Mouse (Mus musculus) midbrain, embryonic 15.5 days (tissue): ENCODE data around the gene 5330417H12Rik. TPM values are rescaled to one million over a fixed set of nuclear protein-coding genes. Genes with fewer than 3 reads are reported as not detected.

Experiments
- ATAC-seq: fragments of 200-750 bp; cut with Nextera tagmentation; replicated peaks from 2 replicates; pipeline ENCODE4 v1.8.0; 2017; ENCODE audit warnings: moderate TSS enrichment
- H3K27ac ChIP-seq: fragments of 300-500 bp; sonication (generic); 2 replicates; pipeline ENCODE4 v1.5.1; 2015; ENCODE audit warnings: mild to moderate bottlenecking, inconsistent platforms
- H3K27me3 ChIP-seq: fragments of 300-500 bp; sonication (generic); replicated peaks from 2 replicates; pipeline ENCODE4 v1.6.1; 2015; ENCODE audit warnings: inconsistent platforms
- H3K36me3 ChIP-seq: fragments of 300-500 bp; sonication (generic); replicated peaks from 2 replicates; pipeline ENCODE4 v1.6.1; 2015; ENCODE audit warnings: inconsistent platforms
- H3K4me1 ChIP-seq: fragments of 300-500 bp; sonication (generic); 2 replicates; pipeline ENCODE4 v1.6.1; 2015; ENCODE audit warnings: inconsistent platforms
- H3K4me2 ChIP-seq: fragments of 300-500 bp; sonication (generic); 2 replicates; pipeline ENCODE4 v1.6.1; 2015; ENCODE audit warnings: inconsistent platforms, mild to moderate bottlenecking, moderate library complexity
- H3K4me3 ChIP-seq: fragments of 300-500 bp; sonication (generic); 2 replicates; pipeline ENCODE4 v1.5.1; 2015; ENCODE audit warnings: mild to moderate bottlenecking, inconsistent platforms
- H3K9ac ChIP-seq: fragments of 300-500 bp; sonication (generic); 2 replicates; pipeline ENCODE4 v1.6.1; 2015; ENCODE audit warnings: mild to moderate bottlenecking, inconsistent platforms
- H3K9me3 ChIP-seq: fragments of 300-500 bp; sonication (generic); 2 replicates; pipeline ENCODE4 v1.6.1; 2016; ENCODE audit warnings: inconsistent platforms
- WGBS: fragments of 180-500 bp; shearing (Covaris S2); methylation state at CpG from one replicate; pipeline ENCODE4 v1.1.7; 2015; ENCODE audit warnings: mixed read lengths; 5-methylcytosine and 5-hydroxymethylcytosine counted together
- polyA plus RNA-seq: library from polyadenylated mRNA; unstranded; fragments of >200 nt; fragmentation: Nextera tagmentation; extraction: Ambion mirVana; gene quantifications from 2 replicates; pipeline ENCODE4 v1.2.1, GENCODE M21; 2015

Gene 5330417H12Rik
- polyA plus RNA-seq = not detected in 2 replicates

DNA sequence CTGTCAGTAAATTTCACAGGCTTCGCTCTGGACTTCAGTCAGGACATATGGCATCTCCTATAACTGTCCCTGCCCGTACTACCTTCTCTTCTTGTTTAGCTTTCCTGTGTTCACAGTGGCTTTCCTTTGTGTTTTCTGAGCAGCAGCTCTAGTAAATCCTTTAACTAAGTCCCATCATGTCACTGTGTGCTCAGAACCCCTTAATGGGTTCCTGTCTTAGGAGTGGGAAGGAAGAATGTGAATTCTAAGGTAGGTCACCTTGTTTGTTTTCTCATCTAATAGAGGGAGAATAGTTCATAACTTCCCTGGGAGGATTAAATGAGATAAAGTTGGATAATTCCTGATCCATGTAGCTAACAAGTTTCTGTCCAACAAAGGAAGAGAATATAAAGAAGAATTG is at the start of gene 5330417H12Rik:
Gene 5330417H12Rik, minus strand, starts transcription at position 101 of the 400 bp plus-strand sequence.
- Histone ChIP-seq H3K27me3 (no peaks in the 10 kb centered on the region), H3K9ac (no peak within 1 kb of the TSS), H3K4me2 (no peak within 1 kb of the TSS), H3K4me3 (no peak within 1 kb of the TSS), H3K36me3 (no peaks in the 10 kb centered on the region), H3K27ac (no peak within 1 kb of the TSS), H3K4me1 (no peaks in the 10 kb centered on the region), H3K9me3 (no peaks in the 10 kb centered on the region)
- no peak for ATAC-seq
- 75% methylated on average over 2 of the region's 2 CpGs for WGBS

DNA sequence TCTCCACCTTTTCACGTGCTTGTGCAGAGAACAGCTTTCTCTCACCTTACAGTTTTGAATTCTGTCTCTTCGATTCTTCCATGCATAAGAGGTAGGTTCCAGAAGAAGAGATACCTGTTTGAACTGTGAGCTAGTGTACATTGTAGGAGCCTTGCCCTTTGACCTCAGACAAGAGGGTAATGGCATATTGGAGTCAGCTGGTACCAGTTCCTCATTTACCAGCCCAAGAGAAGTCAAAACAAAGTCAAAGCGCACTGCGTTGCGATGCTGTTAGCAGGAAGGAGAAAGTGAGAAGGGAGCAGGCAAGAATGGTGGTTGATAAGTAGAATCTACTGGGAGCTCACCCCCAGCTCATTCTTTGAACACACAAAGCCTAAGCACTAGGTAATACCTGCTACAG is 43.6 kb upstream of the 5330417H12Rik start:
- Histone ChIP-seq H3K36me3 (no peaks in the 10 kb centered on the region), H3K9ac (no peak overlapping the region), H3K4me3 (no peak overlapping the region), H3K9me3 (no peaks in the 10 kb centered on the region), H3K27ac (no peak overlapping the region), H3K4me1 (peaks cover 29% of the 10 kb centered on the region), H3K4me2 (no peak overlapping the region), H3K27me3 (no peaks in the 10 kb centered on the region)
- ATAC-seq = no peak
- 93% methylated on average over 5 of the region's 5 CpGs for WGBS

DNA sequence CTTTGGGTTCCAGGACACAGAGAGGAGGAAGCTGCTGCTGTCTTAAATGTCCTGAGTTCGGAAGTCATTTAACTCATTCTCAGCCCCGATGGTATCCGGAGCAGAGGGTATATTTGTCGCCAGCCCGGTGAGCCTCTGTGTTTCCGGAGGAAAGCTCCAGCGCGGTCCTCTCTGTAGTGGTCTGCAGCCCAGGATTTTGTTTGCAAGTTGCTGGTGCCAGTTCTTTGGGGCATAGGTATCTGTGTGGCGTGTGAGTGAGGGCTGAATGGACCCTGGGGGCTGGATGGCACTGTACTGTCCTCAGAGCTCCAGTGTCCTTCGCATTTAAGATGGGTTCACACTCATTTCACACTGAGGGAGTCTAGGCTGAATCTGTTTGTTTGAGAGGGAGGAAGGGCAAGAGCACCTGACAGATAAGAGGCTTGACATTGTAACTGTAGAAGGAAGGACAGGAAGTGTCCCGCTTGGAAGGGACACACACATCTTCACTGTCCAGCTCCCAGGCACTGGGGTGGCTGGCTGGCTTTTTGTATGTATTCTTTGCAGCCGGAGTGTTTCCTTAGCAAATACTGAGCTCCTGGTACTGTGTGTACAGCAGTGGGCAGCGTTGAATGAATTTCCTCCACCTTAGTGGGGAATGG is 41.4 kb upstream of the 5330417H12Rik start:
- Histone ChIP-seq H3K27ac (0 out of 2 replicates have a peak overlapping the region, but pooled peaks have one; percentile 36), H3K36me3 (no peaks in the 10 kb centered on the region), H3K4me1 (peaks cover 29% of the 10 kb centered on the region), H3K4me3 (peak overlapping the region; percentile 9), H3K9me3 (no peaks in the 10 kb centered on the region), H3K9ac (no peak overlapping the region), H3K4me2 (peak overlapping the region; percentile 21), H3K27me3 (no peaks in the 10 kb centered on the region)
- no peak for ATAC-seq
- WGBS = 48% methylated on average over 13 of the region's 13 CpGs

DNA sequence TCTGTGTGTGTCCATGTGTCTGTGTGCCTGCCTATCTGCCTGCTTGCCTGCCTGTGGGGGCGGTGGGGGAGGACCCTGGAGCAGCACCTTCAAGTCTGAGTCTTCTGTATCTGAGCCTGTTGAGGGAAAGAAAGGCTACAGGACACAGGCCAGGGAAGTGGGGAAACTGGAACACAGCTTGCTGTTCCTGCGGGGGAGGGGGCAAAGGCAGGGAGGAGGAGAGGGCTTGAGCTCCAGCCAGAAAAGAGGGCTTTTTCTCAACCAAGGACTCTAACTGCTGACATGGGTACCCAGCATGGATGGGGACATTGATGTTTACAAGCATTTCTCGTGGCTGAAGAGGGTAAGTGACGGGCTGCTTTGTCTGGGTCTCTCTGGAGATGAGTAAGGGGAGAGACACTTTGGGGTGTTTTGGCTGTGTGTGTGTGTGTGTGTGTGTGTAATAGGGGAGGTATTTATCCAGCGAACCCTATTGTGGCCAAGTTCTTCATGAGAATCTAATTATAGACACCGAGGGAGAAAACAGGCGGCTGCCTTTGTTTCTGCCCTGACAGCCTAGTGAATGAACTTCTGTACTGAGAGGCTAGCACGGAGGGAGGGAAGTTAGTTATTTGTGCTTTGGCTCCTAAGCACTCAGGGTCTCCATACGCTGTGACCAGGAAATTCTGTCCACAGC is 40.8 kb upstream of the 5330417H12Rik start:
- peak overlapping the region; percentile 9 for H3K4me3 ChIP-seq
- H3K4me2 ChIP-seq = peak overlapping the region; percentile 21
- peak; percentile 53 for ATAC-seq
- H3K36me3 ChIP-seq = no peaks in the 10 kb centered on the region
- WGBS = 10% methylated on average over 9 of the region's 9 CpGs
- peak overlapping the region; percentile 36; the same call in 1 of the 2 replicates for H3K27ac ChIP-seq
- no peaks in the 10 kb centered on the region for H3K27me3 ChIP-seq
- H3K9me3 ChIP-seq = no peaks in the 10 kb centered on the region
- H3K4me1 ChIP-seq = peaks cover 29% of the 10 kb centered on the region
- no peak overlapping the region for H3K9ac ChIP-seq

DNA sequence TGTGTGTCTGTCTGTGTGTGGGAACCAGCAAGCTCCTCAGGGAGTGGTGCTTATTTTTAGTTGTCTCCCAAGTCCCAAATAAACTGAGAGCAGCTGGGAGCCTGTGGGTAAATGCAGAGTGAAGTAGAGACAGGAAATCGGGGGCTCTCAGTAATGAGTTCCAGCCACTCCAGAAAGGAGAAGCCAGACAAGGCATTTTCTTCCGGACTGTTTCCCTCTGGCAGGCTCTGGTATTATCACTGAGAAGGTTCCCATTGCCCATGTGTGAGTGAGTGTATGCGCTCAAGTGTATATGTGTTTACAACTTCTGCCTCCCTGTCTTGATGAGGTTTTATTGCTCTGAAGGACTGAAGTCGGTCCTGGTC is 40.2 kb upstream of the 5330417H12Rik start:
- H3K4me3 ChIP-seq = no peak overlapping the region
- WGBS = 40% methylated on average over 4 of the region's 4 CpGs
- 0 out of 2 replicates have a peak overlapping the region, but pooled peaks have one; percentile 21 for H3K4me2 ChIP-seq
- peaks cover 29% of the 10 kb centered on the region for H3K4me1 ChIP-seq
- H3K9ac ChIP-seq = no peak overlapping the region
- peak overlapping the region; percentile 36; the same call in 1 of the 2 replicates for H3K27ac ChIP-seq
- no peaks in the 10 kb centered on the region for H3K27me3 ChIP-seq
- H3K36me3 ChIP-seq = no peaks in the 10 kb centered on the region
- no peaks in the 10 kb centered on the region for H3K9me3 ChIP-seq
- ATAC-seq = peak; percentile 10; the same call in 1 of the 2 replicates

DNA sequence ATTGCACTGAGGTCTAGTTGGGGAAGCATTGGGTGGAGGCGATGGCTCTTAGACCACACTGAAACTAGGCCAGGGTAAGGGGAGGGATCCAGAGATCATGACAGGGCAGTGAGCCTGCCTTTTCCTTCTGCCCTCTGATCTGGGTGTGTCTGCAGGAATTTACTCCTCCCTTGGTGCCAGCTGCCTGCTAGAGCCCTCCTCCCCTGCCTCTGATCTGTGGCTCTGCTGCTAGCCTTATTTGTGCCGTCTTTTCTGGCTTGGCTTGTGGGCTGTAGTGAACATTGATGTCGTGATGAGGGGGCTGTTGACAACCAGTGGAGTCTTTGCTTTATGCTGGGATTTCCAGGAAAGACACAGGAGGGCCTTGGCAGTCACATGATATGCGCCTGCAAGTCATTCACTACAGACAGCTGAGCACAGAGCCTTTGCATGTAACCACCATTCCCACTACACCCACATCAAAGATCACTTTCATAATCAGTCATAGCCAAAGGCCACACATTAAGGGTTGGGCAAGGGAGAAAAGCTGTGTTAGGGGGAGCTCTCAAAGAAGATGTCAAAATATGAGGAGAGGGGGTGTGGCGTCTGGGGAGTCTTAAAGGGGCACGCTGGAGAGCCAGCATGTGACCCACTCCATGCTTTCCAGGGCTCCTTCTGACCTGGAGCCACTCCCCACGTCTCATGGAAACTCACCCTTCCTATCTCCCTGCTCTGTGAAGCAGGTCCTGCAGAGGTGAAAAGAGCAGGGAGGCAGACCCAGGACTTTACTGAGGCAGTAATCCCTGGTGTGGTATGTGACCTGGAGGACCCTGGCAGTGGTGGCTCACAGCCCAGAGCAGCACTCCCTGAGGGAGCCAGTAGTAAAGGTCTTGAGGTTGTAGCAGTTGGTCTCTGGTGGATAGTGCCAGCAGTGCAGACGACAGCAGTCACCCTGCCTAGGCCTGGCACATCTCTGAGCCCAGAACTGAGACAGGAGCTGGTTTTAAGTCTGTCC is 39.4 kb upstream of the 5330417H12Rik start:
- no peaks in the 10 kb centered on the region for H3K9me3 ChIP-seq
- H3K27me3 ChIP-seq = no peaks in the 10 kb centered on the region
- H3K27ac ChIP-seq = peak overlapping the region; percentile 42; the same call in 1 of the 2 replicates
- 43% methylated on average over 8 of the region's 8 CpGs for WGBS
- H3K36me3 ChIP-seq = no peaks in the 10 kb centered on the region
- ATAC-seq = peak; percentile 32
- H3K9ac ChIP-seq = no peak overlapping the region
- H3K4me1 ChIP-seq = peaks cover 29% of the 10 kb centered on the region
- H3K4me3 ChIP-seq = no peak overlapping the region
- no peak overlapping the region for H3K4me2 ChIP-seq

DNA sequence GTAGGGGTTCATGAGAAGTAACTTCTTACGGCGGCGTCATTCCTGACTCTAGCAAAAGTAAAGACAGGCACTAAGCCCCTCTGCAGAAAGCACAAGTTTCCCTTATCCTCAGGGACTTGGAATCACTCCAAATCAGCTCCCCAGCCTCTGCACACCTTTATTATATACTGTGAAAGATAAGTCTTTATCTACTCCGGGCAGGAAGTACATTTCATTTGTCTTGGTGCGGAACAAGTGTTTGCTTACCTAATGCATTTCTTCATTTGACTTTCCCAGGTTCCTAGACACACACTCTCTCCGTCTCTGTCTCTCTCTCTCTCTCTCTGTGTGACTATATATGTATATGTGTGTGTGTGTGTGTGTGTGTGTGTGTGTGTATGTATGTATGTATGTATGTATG is 38.7 kb upstream of the 5330417H12Rik start:
- 77% methylated on average over 6 of the region's 6 CpGs for WGBS
- no peak overlapping the region for H3K27ac ChIP-seq
- H3K4me3 ChIP-seq = no peak overlapping the region
- H3K27me3 ChIP-seq = no peaks in the 10 kb centered on the region
- H3K4me2 ChIP-seq = no peak overlapping the region
- H3K9ac ChIP-seq = no peak overlapping the region
- ATAC-seq = no peak
- no peaks in the 10 kb centered on the region for H3K9me3 ChIP-seq
- peaks cover 29% of the 10 kb centered on the region for H3K4me1 ChIP-seq
- no peaks in the 10 kb centered on the region for H3K36me3 ChIP-seq

DNA sequence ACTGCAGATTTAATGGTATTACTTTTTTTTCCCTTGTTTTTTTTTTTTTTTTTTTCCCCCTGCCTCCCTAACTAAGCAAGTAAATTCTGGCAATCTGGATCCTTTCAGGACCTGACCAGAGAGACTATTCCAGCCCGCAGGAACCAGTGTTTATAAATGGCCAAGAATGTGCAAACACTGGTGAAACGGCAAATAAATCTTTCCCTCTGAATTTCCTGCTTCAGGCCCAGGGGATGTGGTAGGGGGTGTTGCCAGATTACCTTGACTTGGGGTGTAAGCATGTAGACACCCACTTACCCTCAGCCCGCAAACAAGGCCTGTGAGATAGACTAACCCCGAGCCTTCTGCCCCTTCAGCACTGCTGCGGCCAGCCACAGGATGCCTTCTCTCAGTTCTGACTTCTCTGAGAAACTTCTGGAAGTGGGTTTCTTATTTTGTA is 36.9 kb upstream of the 5330417H12Rik start:
- ATAC-seq = no peak
- H3K27ac ChIP-seq = no peak overlapping the region
- no peaks in the 10 kb centered on the region for H3K36me3 ChIP-seq
- H3K4me3 ChIP-seq = no peak overlapping the region
- H3K4me2 ChIP-seq = no peak overlapping the region
- peaks cover 29% of the 10 kb centered on the region for H3K4me1 ChIP-seq
- WGBS = 58% methylated on average over 5 of the region's 5 CpGs
- no peaks in the 10 kb centered on the region for H3K27me3 ChIP-seq
- H3K9ac ChIP-seq = no peak overlapping the region
- H3K9me3 ChIP-seq = no peaks in the 10 kb centered on the region

DNA sequence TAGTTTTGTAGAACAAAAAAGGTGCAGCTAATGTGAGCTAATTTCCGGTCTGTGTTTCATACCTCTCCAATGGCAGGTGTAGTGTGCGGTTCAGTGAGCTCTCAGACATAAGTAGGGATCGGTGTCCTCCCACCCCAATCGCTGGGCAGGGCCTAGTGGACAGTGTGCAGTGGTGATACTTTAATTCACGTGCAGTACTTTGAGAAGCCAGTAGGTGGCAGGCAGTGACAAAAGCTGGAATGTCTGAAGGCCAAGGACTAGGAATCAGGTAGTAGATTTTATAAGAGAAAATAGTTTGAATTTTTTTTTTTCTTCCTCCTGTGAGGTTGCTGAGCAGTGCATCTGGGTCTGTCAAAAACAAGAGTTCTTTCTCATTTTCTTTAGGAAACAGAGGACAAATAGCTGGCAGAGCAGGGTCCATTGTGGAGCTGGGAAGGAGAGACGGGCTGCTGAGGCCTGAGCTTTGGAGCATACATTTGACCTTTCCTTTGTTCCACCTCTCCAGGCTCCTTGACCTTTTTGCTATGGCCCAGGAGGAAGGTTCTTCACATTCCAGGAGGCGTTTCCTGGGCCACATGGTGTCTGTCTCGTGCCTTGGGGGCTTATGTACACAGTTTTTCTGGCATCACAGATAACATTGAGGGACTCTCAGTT is 36.4 kb upstream of the 5330417H12Rik start:
- H3K36me3 ChIP-seq = no peaks in the 10 kb centered on the region
- H3K4me2 ChIP-seq = no peak overlapping the region
- no peak overlapping the region for H3K27ac ChIP-seq
- no peak overlapping the region for H3K9ac ChIP-seq
- ATAC-seq = peak; percentile 74
- no peaks in the 10 kb centered on the region for H3K27me3 ChIP-seq
- H3K9me3 ChIP-seq = no peaks in the 10 kb centered on the region
- peaks cover 23% of the 10 kb centered on the region for H3K4me1 ChIP-seq
- H3K4me3 ChIP-seq = no peak overlapping the region
- WGBS = 14% methylated on average over 8 of the region's 8 CpGs

DNA sequence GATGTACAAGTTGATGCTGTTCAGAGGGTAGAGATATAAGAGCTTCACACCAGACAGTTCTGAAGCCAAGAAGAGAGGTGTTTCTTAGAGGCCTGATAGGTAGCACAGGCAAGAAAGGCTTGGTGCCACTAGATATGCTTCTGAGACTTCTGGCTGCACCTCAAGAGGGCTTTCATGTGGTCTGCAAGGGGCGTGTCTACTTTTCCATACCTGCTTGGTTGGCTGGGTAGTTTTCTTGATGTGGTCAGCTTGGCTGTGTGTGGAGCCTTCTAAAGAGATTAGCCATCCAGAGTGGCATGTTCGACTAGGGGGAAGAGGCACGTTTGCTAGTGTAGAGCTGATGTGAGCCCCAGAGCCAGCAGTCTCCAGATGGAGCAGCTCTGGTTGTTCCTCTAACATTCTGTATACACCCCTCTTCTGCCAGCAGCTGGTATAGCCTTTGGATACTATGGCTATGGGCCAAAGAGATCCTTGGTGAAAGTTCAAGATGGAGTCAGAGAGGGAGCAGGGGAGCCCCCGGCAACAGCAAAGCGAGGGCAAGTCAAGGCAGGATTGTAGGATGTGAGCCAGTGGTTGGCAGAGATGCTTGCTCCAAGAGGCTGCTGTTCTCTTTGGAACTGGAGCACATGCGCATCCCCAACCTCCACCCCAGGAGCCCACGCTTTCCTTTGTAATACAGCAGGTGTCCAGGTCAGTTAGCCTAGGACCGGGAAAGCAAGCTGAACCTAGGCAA is 34.4 kb upstream of the 5330417H12Rik start:
- Histone ChIP-seq H3K4me1 (peaks cover 6% of the 10 kb centered on the region), H3K9ac (no peak overlapping the region), H3K36me3 (no peaks in the 10 kb centered on the region), H3K4me3 (no peak overlapping the region), H3K9me3 (no peaks in the 10 kb centered on the region), H3K27me3 (no peaks in the 10 kb centered on the region), H3K27ac (no peak overlapping the region), H3K4me2 (no peak overlapping the region)
- no peak for ATAC-seq
- WGBS = 87% methylated on average over 8 of the region's 8 CpGs

DNA sequence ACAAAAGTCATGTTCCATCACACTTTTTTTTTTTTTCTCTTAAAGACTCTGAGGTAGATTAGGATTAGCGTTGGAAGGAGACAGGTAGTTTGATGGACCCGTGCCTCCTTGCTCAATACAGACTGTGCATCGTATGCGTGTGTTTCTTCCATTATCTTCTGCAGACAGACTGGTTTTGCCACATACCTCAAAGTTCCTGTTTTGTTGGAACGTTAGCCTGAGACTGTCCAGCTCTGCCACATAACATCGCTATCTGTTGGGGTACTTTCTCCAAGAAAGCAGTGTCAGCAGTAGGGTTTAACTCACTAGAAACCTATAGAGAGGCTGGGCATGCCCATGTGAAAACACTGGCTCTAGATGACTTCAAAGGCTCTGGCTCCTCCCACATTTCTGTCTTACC is 31.5 kb upstream of the 5330417H12Rik start:
- no peak overlapping the region for H3K4me3 ChIP-seq
- ATAC-seq = no peak
- no peaks in the 10 kb centered on the region for H3K27me3 ChIP-seq
- no peak overlapping the region for H3K4me2 ChIP-seq
- H3K4me1 ChIP-seq = no peaks in the 10 kb centered on the region
- no peaks in the 10 kb centered on the region for H3K9me3 ChIP-seq
- 92% methylated on average over 6 of the region's 6 CpGs for WGBS
- no peaks in the 10 kb centered on the region for H3K36me3 ChIP-seq
- H3K9ac ChIP-seq = no peak overlapping the region
- H3K27ac ChIP-seq = no peak overlapping the region
